Mouse (Mus musculus): ENCODE measurements at regions not wholly inside any gene's neighbourhood (a gene's known extent, or its start where the extent isn't known, plus 50 kb on each side); places are given as distances from the start of the nearest gene placed in this dataset.

- in situ Hi-C loops (cut with MboI; ENCODE audit: low pct_ligation_motif_present, low pct_unique_long_range_greater_than_20kb, low sequenced_read_pairs) (no loop called here), dilution Hi-C loops (cut with MboI; ENCODE audit: extremely low pct_ligation_motif_present, extremely low pct_unique_long_range_greater_than_20kb, low sequenced_read_pairs) (no loop called here)
- Histone ChIP-seq H3K9me3 (replicated peaks; ENCODE audit: low read length) (peaks cover 10% of the 10 kb centered on the region), H3K79me2 (replicated peaks; ENCODE audit: control insufficient read depth, extremely low read depth, insufficient read depth, poor library complexity, severe bottlenecking) (no peaks in the 10 kb centered on the region), H3K36me3 (replicated peaks in 1 of 2; ENCODE audit: control insufficient read depth in 1 of 2, insufficient read depth in 1 of 2, low read length in 1 of 2) (no peaks in the 10 kb centered on the region), H3K4me3 (replicated peaks in 1 of 3; ENCODE audit: low read depth in 2 of 3, low read length in 2 of 3, poor library complexity in 1 of 3) (no peak overlapping the region), H3K4me1 (ENCODE audit: control insufficient read depth in 1 of 2, insufficient read depth in 2 of 2) (peaks cover 4 to 37% of the 10 kb centered on the region in 2 experiments; a peak in 3 of 4 replicates), H3K27me3 (replicated peaks) (peaks cover 69% of the 10 kb centered on the region), H3K27ac (ENCODE audit: insufficient read depth, low read depth) (no peak overlapping the region), H3K9ac (ENCODE audit: insufficient read depth, low read depth) (no peak overlapping the region), H3K4me2 (ENCODE audit: insufficient read depth, low read depth, poor library complexity, severe bottlenecking) (peak overlapping the region; percentile 59)
- peak; percentile 85 for DNase-seq (ENCODE audit: extremely low read depth)
- TF ChIP-seq MYC (IDR thresholded peaks at IDR 0.05; ENCODE audit: low read depth, low read length) (peak; percentile 64; the same call in 1 of the 2 replicates), MEF2A (IDR thresholded peaks at IDR 0.05; ENCODE audit: borderline replicate concordance, low read depth, low read length) (peak; percentile 91), EP300 (IDR thresholded peaks at IDR 0.05; ENCODE audit: low read length) (peak; percentile 94), JUND (conservative IDR thresholded peaks at IDR 0.05; ENCODE audit: low read depth, low read length) (peak; percentile 74), JUN (IDR thresholded peaks at IDR 0.05; ENCODE audit: insufficient read depth, low read depth, low read length) (peak; percentile 82), PAX5 (IDR thresholded peaks at IDR 0.05; ENCODE audit: low read length) (no peak), ETS1 (conservative IDR thresholded peaks at IDR 0.05; ENCODE audit: low read depth, low read length) (peak; percentile 79), GABPA (IDR thresholded peaks at IDR 0.05; ENCODE audit: insufficient replicate concordance, low read depth, low read length) (no peak), SIN3A (IDR thresholded peaks at IDR 0.05; ENCODE audit: low read length) (peak; percentile 60), TCF12 (IDR thresholded peaks at IDR 0.05; ENCODE audit: low read depth, low read length) (peak; percentile 68), MXI1 (IDR thresholded peaks at IDR 0.05; ENCODE audit: low read depth, low read length) (0 out of 2 replicates have a peak, but pooled peaks have one; percentile 9), IRF4 (IDR thresholded peaks at IDR 0.05; ENCODE audit: low read depth, low read length) (peak; percentile 93), USF2 (conservative IDR thresholded peaks at IDR 0.05; ENCODE audit: low read depth, low read length) (no peak), MAFK (IDR thresholded peaks at IDR 0.05; ENCODE audit: insufficient replicate concordance, low read length) (peak; percentile 78; the same call in 1 of the 2 replicates), BHLHE40 (IDR thresholded peaks at IDR 0.05; ENCODE audit: low read depth, low read length) (peak; percentile 78)
Measured at GRCm38 (mm10) chr17:44351499-44352117, 163.2 kb downstream of the Clic5 start.

- Histone ChIP-seq H3K9ac (ENCODE audit: insufficient read depth, low read depth) (no peak overlapping the region), H3K79me2 (replicated peaks; ENCODE audit: control insufficient read depth, extremely low read depth, insufficient read depth, poor library complexity, severe bottlenecking) (no peaks in the 10 kb centered on the region), H3K4me1 (ENCODE audit: control insufficient read depth in 1 of 2, insufficient read depth in 2 of 2) (peaks cover 4 to 37% of the 10 kb centered on the region in 2 experiments; a peak in 3 of 4 replicates), H3K4me2 (ENCODE audit: insufficient read depth, low read depth, poor library complexity, severe bottlenecking) (peak overlapping the region; percentile 59), H3K27ac (ENCODE audit: insufficient read depth, low read depth) (no peak overlapping the region), H3K9me3 (replicated peaks; ENCODE audit: low read length) (peaks cover 14% of the 10 kb centered on the region), H3K27me3 (replicated peaks) (peaks cover 72% of the 10 kb centered on the region), H3K4me3 (replicated peaks in 1 of 3; ENCODE audit: low read depth in 2 of 3, low read length in 2 of 3, poor library complexity in 1 of 3) (no peak overlapping the region), H3K36me3 (replicated peaks in 1 of 2; ENCODE audit: control insufficient read depth in 1 of 2, insufficient read depth in 1 of 2, low read length in 1 of 2) (no peaks in the 10 kb centered on the region)
- dilution Hi-C loops (cut with MboI; ENCODE audit: extremely low pct_ligation_motif_present, extremely low pct_unique_long_range_greater_than_20kb, low sequenced_read_pairs) (no loop called here), in situ Hi-C loops (cut with MboI; ENCODE audit: low pct_ligation_motif_present, low pct_unique_long_range_greater_than_20kb, low sequenced_read_pairs) (no loop called here)
- TF ChIP-seq MXI1 (IDR thresholded peaks at IDR 0.05; ENCODE audit: low read depth, low read length), result no peak
- TF ChIP-seq ELF1 (IDR thresholded peaks at IDR 0.05; ENCODE audit: low read depth, low read length), result no peak
- no peak for TF ChIP-seq NRF1 (IDR thresholded peaks at IDR 0.05; ENCODE audit: low read depth, low read length)
- TF ChIP-seq HCFC1 (IDR thresholded peaks at IDR 0.05; ENCODE audit: low read depth, low read length), result no peak
- no peak for TF ChIP-seq GABPA (IDR thresholded peaks at IDR 0.05; ENCODE audit: insufficient replicate concordance, low read depth, low read length)
- no peak for TF ChIP-seq IRF4 (IDR thresholded peaks at IDR 0.05; ENCODE audit: low read depth, low read length)
- no peak for TF ChIP-seq SMC3 (IDR thresholded peaks at IDR 0.05; ENCODE audit: low read depth, low read length)
- no peak for TF ChIP-seq ZNF384 (IDR thresholded peaks at IDR 0.05; ENCODE audit: low read depth, low read length)
- TF ChIP-seq MAFK (IDR thresholded peaks at IDR 0.05; ENCODE audit: insufficient replicate concordance, low read length), result no peak
- DNase-seq (ENCODE audit: extremely low read depth), result no peak
Measured at GRCm38 (mm10) chr17:44352142-44352541, 163.8 kb downstream of the Clic5 start.
